Mouse (Mus musculus): Measurements from ENCODE around the gene Krt42. TPM values are rescaled to one million over a fixed set of nuclear protein-coding genes. Genes with fewer than 3 reads are reported as not detected.
A peak's percentile ranks its signal among the peaks of the same experiment; 100 is the strongest.

Gene Krt42
- polyA plus RNA-seq, 1 experiment = not detected

- Histone ChIP-seq H3K4me1 (ENCODE audit: control insufficient read depth, insufficient read depth, low read length) (no peaks in the 10 kb centered on the region), H3K4me3 (replicated peaks; ENCODE audit: extremely low read depth, low read depth, low read length) (no peak overlapping the region)
- 67% methylated on average over 5 of the region's 5 CpGs for WGBS
- no peak for DNase-seq
- TF ChIP-seq CTCF (IDR thresholded peaks at IDR 0.05; ENCODE audit: insufficient read depth, low read length) (no peak), POLR2A (IDR thresholded peaks at IDR 0.05; ENCODE audit: borderline replicate concordance, extremely low read depth, low read depth, low read length) (no peak)
Observed at GRCm38 (mm10) chr11:100301292-100301691, 31.6 kb upstream of the Krt42 start.

GRCm38 (mm10) chr11:100300293-100300692, 30.6 kb upstream of the Krt42 start:
- peak; percentile 71 for DNase-seq
- no peak overlapping the region for H3K4me3 ChIP-seq (replicated peaks; ENCODE audit: extremely low read depth, low read depth, low read length)
- WGBS = 4% methylated on average over 5 of the region's 5 CpGs
- TF ChIP-seq POLR2A (IDR thresholded peaks at IDR 0.05; ENCODE audit: borderline replicate concordance, extremely low read depth, low read depth, low read length) = no peak
- TF ChIP-seq CTCF (IDR thresholded peaks at IDR 0.05; ENCODE audit: insufficient read depth, low read length) = peak; percentile 93
- no peaks in the 10 kb centered on the region for H3K4me1 ChIP-seq (ENCODE audit: control insufficient read depth, insufficient read depth, low read length)

- WGBS = 18% methylated on average over 18 of the region's 18 CpGs
- TF ChIP-seq POLR2A (IDR thresholded peaks at IDR 0.05; ENCODE audit: borderline replicate concordance, extremely low read depth, low read depth, low read length) (no peak), CTCF (IDR thresholded peaks at IDR 0.05; ENCODE audit: insufficient read depth, low read length) (peak; percentile 89)
- Histone ChIP-seq H3K4me3 (replicated peaks; ENCODE audit: extremely low read depth, low read depth, low read length) (no peak overlapping the region), H3K4me1 (ENCODE audit: control insufficient read depth, insufficient read depth, low read length) (no peaks in the 10 kb centered on the region)
- peak; percentile 84 for DNase-seq
Observed at GRCm38 (mm10) chr11:100298274-100299036, 28.8 kb upstream of the Krt42 start.

- no peak overlapping the region for H3K4me3 ChIP-seq (replicated peaks; ENCODE audit: extremely low read depth, low read depth, low read length)
- TF ChIP-seq CTCF (IDR thresholded peaks at IDR 0.05; ENCODE audit: insufficient read depth, low read length) = peak; percentile 55; the same call in 1 of the 2 replicates
- no peak for TF ChIP-seq POLR2A (IDR thresholded peaks at IDR 0.05; ENCODE audit: borderline replicate concordance, extremely low read depth, low read depth, low read length)
- no peak for DNase-seq
- no peaks in the 10 kb centered on the region for H3K4me1 ChIP-seq (ENCODE audit: control insufficient read depth, insufficient read depth, low read length)
- WGBS = 26% methylated on average over 5 of the region's 5 CpGs
Observed at GRCm38 (mm10) chr11:100297801-100298200, 28.1 kb upstream of the Krt42 start.

- peak; percentile 100 for TF ChIP-seq CTCF (IDR thresholded peaks at IDR 0.05; ENCODE audit: insufficient read depth, low read length)
- no peak for TF ChIP-seq POLR2A (IDR thresholded peaks at IDR 0.05; ENCODE audit: borderline replicate concordance, extremely low read depth, low read depth, low read length)
- Histone ChIP-seq H3K4me1 (ENCODE audit: control insufficient read depth, insufficient read depth, low read length) (peaks cover 5% of the 10 kb centered on the region), H3K4me3 (replicated peaks; ENCODE audit: extremely low read depth, low read depth, low read length) (no peak overlapping the region)
- WGBS = 6% methylated on average over 10 of the region's 10 CpGs
- peak; percentile 86 for DNase-seq
Observed at GRCm38 (mm10) chr11:100295308-100295707, 25.6 kb upstream of the Krt42 start.

- no peak for DNase-seq
- TF ChIP-seq CTCF (IDR thresholded peaks at IDR 0.05; ENCODE audit: insufficient read depth, low read length) (no peak), POLR2A (IDR thresholded peaks at IDR 0.05; ENCODE audit: borderline replicate concordance, extremely low read depth, low read depth, low read length) (no peak)
- H3K4me3 ChIP-seq (replicated peaks; ENCODE audit: extremely low read depth, low read depth, low read length) = no peak overlapping the region
- H3K4me1 ChIP-seq (ENCODE audit: control insufficient read depth, insufficient read depth, low read length) = peaks cover 18% of the 10 kb centered on the region
- 74% methylated on average over 6 of the region's 6 CpGs for WGBS
Observed at GRCm38 (mm10) chr11:100292884-100293283, 23.2 kb upstream of the Krt42 start.

GRCm38 (mm10) chr11:100290235-100290634, 20.6 kb upstream of the Krt42 start:
- TF ChIP-seq POLR2A (IDR thresholded peaks at IDR 0.05; ENCODE audit: borderline replicate concordance, extremely low read depth, low read depth, low read length) = no peak
- no peak for TF ChIP-seq CTCF (IDR thresholded peaks at IDR 0.05; ENCODE audit: insufficient read depth, low read length)
- WGBS = 31% methylated on average over 5 of the region's 5 CpGs
- Histone ChIP-seq H3K4me3 (replicated peaks; ENCODE audit: extremely low read depth, low read depth, low read length) (no peak overlapping the region), H3K4me1 (ENCODE audit: control insufficient read depth, insufficient read depth, low read length) (peaks cover 25% of the 10 kb centered on the region)
- DNase-seq = peak; percentile 43

GRCm38 (mm10) chr11:100288942-100289341, 19.3 kb upstream of the Krt42 start:
- H3K4me1 ChIP-seq (ENCODE audit: control insufficient read depth, insufficient read depth, low read length) = peaks cover 25% of the 10 kb centered on the region
- no peak overlapping the region for H3K4me3 ChIP-seq (replicated peaks; ENCODE audit: extremely low read depth, low read depth, low read length)
- DNase-seq = peak; percentile 78
- 40% methylated on average over 6 of the region's 6 CpGs for WGBS
- no peak for TF ChIP-seq POLR2A (IDR thresholded peaks at IDR 0.05; ENCODE audit: borderline replicate concordance, extremely low read depth, low read depth, low read length)
- no peak for TF ChIP-seq CTCF (IDR thresholded peaks at IDR 0.05; ENCODE audit: insufficient read depth, low read length)

- TF ChIP-seq POLR2A (IDR thresholded peaks at IDR 0.05; ENCODE audit: borderline replicate concordance, extremely low read depth, low read depth, low read length) = no peak
- no peak for TF ChIP-seq CTCF (IDR thresholded peaks at IDR 0.05; ENCODE audit: insufficient read depth, low read length)
- Histone ChIP-seq H3K4me1 (ENCODE audit: control insufficient read depth, insufficient read depth, low read length) (peaks cover 25% of the 10 kb centered on the region), H3K4me3 (replicated peaks; ENCODE audit: extremely low read depth, low read depth, low read length) (no peak overlapping the region)
- 44% methylated on average over 10 of the region's 10 CpGs for WGBS
- DNase-seq = peak; percentile 73
Observed at GRCm38 (mm10) chr11:100287024-100287423, 17.4 kb upstream of the Krt42 start.

- no peak overlapping the region for H3K4me3 ChIP-seq (replicated peaks; ENCODE audit: extremely low read depth, low read depth, low read length)
- WGBS = 57% methylated on average over 4 of the region's 4 CpGs
- peak; percentile 37 for DNase-seq
- H3K4me1 ChIP-seq (ENCODE audit: control insufficient read depth, insufficient read depth, low read length) = peaks cover 19% of the 10 kb centered on the region
- TF ChIP-seq POLR2A (IDR thresholded peaks at IDR 0.05; ENCODE audit: borderline replicate concordance, extremely low read depth, low read depth, low read length) (no peak), CTCF (IDR thresholded peaks at IDR 0.05; ENCODE audit: insufficient read depth, low read length) (no peak)
Observed at GRCm38 (mm10) chr11:100284988-100285387, 15.3 kb upstream of the Krt42 start.

All from lung, adult 2 months (tissue).